Mouse (Mus musculus): ENCODE measurements around the gene Spink4. TPM values are rescaled to one million over a fixed set of nuclear protein-coding genes. Genes with fewer than 3 reads are reported as not detected.

Gene Spink4
- polyA plus RNA-seq, 1 experiment, result not detected

GRCm38 (mm10) chr4:40876814-40877371, 43.0 kb upstream of the Spink4 start:
- peak in 1 of 2 experiments; percentile 27 for DNase-seq (ENCODE audit: low read depth in 1 of 2, low spot score in 2 of 2)
- H3K4me3 ChIP-seq (ENCODE audit: extremely low read depth, insufficient read depth, insufficient read length), result peak overlapping the region; percentile 46

GRCm38 (mm10) chr4:40877528-40877927, 42.3 kb upstream of the Spink4 start:
- Histone ChIP-seq H3K27ac (ENCODE audit: insufficient read depth, low read length) (no peak overlapping the region), H3K36me3 (ENCODE audit: control insufficient read depth, insufficient read depth, low read length) (no peaks in the 10 kb centered on the region), H3K4me3 (ENCODE audit: extremely low read depth, insufficient read depth, insufficient read length) (no peak overlapping the region), H3K4me1 (ENCODE audit: control insufficient read depth, insufficient read depth, insufficient read length) (peaks cover 5% of the 10 kb centered on the region; the same call in 1 of the 2 replicates), H3K27me3 (ENCODE audit: control insufficient read depth, insufficient read depth, low read length) (no peaks in the 10 kb centered on the region)
- no peak for TF ChIP-seq CTCF (IDR thresholded peaks at IDR 0.05; ENCODE audit: extremely low read depth, insufficient read depth, insufficient read length, insufficient replicate concordance)
- TF ChIP-seq POLR2A (IDR thresholded peaks at IDR 0.05; ENCODE audit: low read depth, low read length), result no peak
- 64% methylated on average over 5 of the region's 5 CpGs for WGBS
- no peak for DNase-seq (ENCODE audit: low read depth in 1 of 2, low spot score in 2 of 2)

More at GRCm38 (mm10) chr4:40876814-40877371, 43.0 kb upstream of the Spink4 start:
- Histone ChIP-seq H3K27me3 (ENCODE audit: control insufficient read depth, insufficient read depth, low read length) (no peaks in the 10 kb centered on the region), H3K36me3 (ENCODE audit: control insufficient read depth, insufficient read depth, low read length) (no peaks in the 10 kb centered on the region), H3K27ac (ENCODE audit: insufficient read depth, low read length) (peak overlapping the region; percentile 4), H3K4me1 (ENCODE audit: control insufficient read depth, insufficient read depth, insufficient read length) (peaks cover 4% of the 10 kb centered on the region; the same call in 1 of the 2 replicates)
- TF ChIP-seq CTCF (IDR thresholded peaks at IDR 0.05; ENCODE audit: extremely low read depth, insufficient read depth, insufficient read length, insufficient replicate concordance), result no peak
- no peak; the same call in 1 of the 2 replicates for TF ChIP-seq POLR2A (IDR thresholded peaks at IDR 0.05; ENCODE audit: low read depth, low read length)
- 14% methylated on average over 12 of the region's 12 CpGs for WGBS

GRCm38 (mm10) chr4:40883200-40883599, 36.7 kb upstream of the Spink4 start:
- WGBS, result 42% methylated on average over 10 of the region's 10 CpGs
- Histone ChIP-seq H3K36me3 (ENCODE audit: control insufficient read depth, insufficient read depth, low read length) (no peaks in the 10 kb centered on the region), H3K4me3 (ENCODE audit: extremely low read depth, insufficient read depth, insufficient read length) (no peak overlapping the region), H3K4me1 (ENCODE audit: control insufficient read depth, insufficient read depth, insufficient read length) (peaks cover 9% of the 10 kb centered on the region; the same call in 1 of the 2 replicates), H3K27ac (ENCODE audit: insufficient read depth, low read length) (peak overlapping the region; percentile 6; the same call in 1 of the 2 replicates), H3K27me3 (ENCODE audit: control insufficient read depth, insufficient read depth, low read length) (no peaks in the 10 kb centered on the region)
- DNase-seq (ENCODE audit: low read depth in 1 of 2, low spot score in 2 of 2), result peak in 1 of 2 experiments; percentile 14
- no peak for TF ChIP-seq CTCF (IDR thresholded peaks at IDR 0.05; ENCODE audit: extremely low read depth, insufficient read depth, insufficient read length, insufficient replicate concordance)

- DNase-seq (ENCODE audit: low read depth in 1 of 2, low spot score in 2 of 2), result no peak
- no peak for TF ChIP-seq POLR2A (IDR thresholded peaks at IDR 0.05; ENCODE audit: low read depth, low read length)
- no peak for TF ChIP-seq CTCF (IDR thresholded peaks at IDR 0.05; ENCODE audit: extremely low read depth, insufficient read depth, insufficient read length, insufficient replicate concordance)
- 81% methylated on average over 12 of the region's 12 CpGs for WGBS
- Histone ChIP-seq H3K27me3 (ENCODE audit: control insufficient read depth, insufficient read depth, low read length) (no peaks in the 10 kb centered on the region), H3K4me1 (ENCODE audit: control insufficient read depth, insufficient read depth, insufficient read length) (peaks cover 9% of the 10 kb centered on the region; the same call in 1 of the 2 replicates), H3K4me3 (ENCODE audit: extremely low read depth, insufficient read depth, insufficient read length) (no peak overlapping the region), H3K36me3 (ENCODE audit: control insufficient read depth, insufficient read depth, low read length) (no peaks in the 10 kb centered on the region), H3K27ac (ENCODE audit: insufficient read depth, low read length) (no peak overlapping the region)
Observed at GRCm38 (mm10) chr4:40884282-40885165, 35.3 kb upstream of the Spink4 start.

- peaks cover 9% of the 10 kb centered on the region; the same call in 1 of the 2 replicates for H3K4me1 ChIP-seq (ENCODE audit: control insufficient read depth, insufficient read depth, insufficient read length)
- 91% methylated on average over 2 of the region's 2 CpGs for WGBS
- no peaks in the 10 kb centered on the region for H3K36me3 ChIP-seq (ENCODE audit: control insufficient read depth, insufficient read depth, low read length)
- DNase-seq (ENCODE audit: low read depth in 1 of 2, low spot score in 2 of 2), result no peak
- TF ChIP-seq POLR2A (IDR thresholded peaks at IDR 0.05; ENCODE audit: low read depth, low read length), result no peak
- no peak for TF ChIP-seq CTCF (IDR thresholded peaks at IDR 0.05; ENCODE audit: extremely low read depth, insufficient read depth, insufficient read length, insufficient replicate concordance)
- H3K27me3 ChIP-seq (ENCODE audit: control insufficient read depth, insufficient read depth, low read length), result no peaks in the 10 kb centered on the region
- H3K4me3 ChIP-seq (ENCODE audit: extremely low read depth, insufficient read depth, insufficient read length), result no peak overlapping the region
- no peak overlapping the region for H3K27ac ChIP-seq (ENCODE audit: insufficient read depth, low read length)
Observed at GRCm38 (mm10) chr4:40885166-40885525, 34.7 kb upstream of the Spink4 start.

- WGBS, result 67% methylated on average over 4 of the region's 4 CpGs
- H3K36me3 ChIP-seq (ENCODE audit: control insufficient read depth, insufficient read depth, low read length), result no peaks in the 10 kb centered on the region
- no peak for DNase-seq (ENCODE audit: low read depth in 1 of 2, low spot score in 2 of 2)
- peaks cover 9% of the 10 kb centered on the region; the same call in 1 of the 2 replicates for H3K4me1 ChIP-seq (ENCODE audit: control insufficient read depth, insufficient read depth, insufficient read length)
- no peak overlapping the region for H3K27ac ChIP-seq (ENCODE audit: insufficient read depth, low read length)
- no peaks in the 10 kb centered on the region for H3K27me3 ChIP-seq (ENCODE audit: control insufficient read depth, insufficient read depth, low read length)
- no peak overlapping the region for H3K4me3 ChIP-seq (ENCODE audit: extremely low read depth, insufficient read depth, insufficient read length)
- no peak for TF ChIP-seq CTCF (IDR thresholded peaks at IDR 0.05; ENCODE audit: extremely low read depth, insufficient read depth, insufficient read length, insufficient replicate concordance)
- no peak for TF ChIP-seq POLR2A (IDR thresholded peaks at IDR 0.05; ENCODE audit: low read depth, low read length)
Observed at GRCm38 (mm10) chr4:40885883-40886282, 34.0 kb upstream of the Spink4 start.
